Mouse (Mus musculus): Measurements from ENCODE around the gene Vmn1r143. TPM values are rescaled to one million over a fixed set of nuclear protein-coding genes. Genes with fewer than 3 reads are reported as not detected.
"Not testable (repeated sequence)": the region's sequence is repeated elsewhere in the genome, so short reads cannot be mapped to it uniquely, and the experiment has no call there.

Gene Vmn1r143
- total RNA-seq (2021): not detected
- long read RNA-seq, experiment 1: 0 reads
- long read RNA-seq, experiment 2: 0 reads

GRCm38 (mm10) chr7:22189077-22189476 is at the start of gene Vmn1r143:
TSS of gene Vmn1r143 (plus strand) at chr7:22189377.
- not testable (repeated sequence) for DNase-seq

GRCm38 (mm10) chr7:22163935-22164334 is 25.2 kb upstream of the Vmn1r143 start, which contains the start of gene Vmn1r142:
TSS of gene Vmn1r142 (minus strand) at chr7:22164035.
- not testable (repeated sequence) for DNase-seq

DNA sequence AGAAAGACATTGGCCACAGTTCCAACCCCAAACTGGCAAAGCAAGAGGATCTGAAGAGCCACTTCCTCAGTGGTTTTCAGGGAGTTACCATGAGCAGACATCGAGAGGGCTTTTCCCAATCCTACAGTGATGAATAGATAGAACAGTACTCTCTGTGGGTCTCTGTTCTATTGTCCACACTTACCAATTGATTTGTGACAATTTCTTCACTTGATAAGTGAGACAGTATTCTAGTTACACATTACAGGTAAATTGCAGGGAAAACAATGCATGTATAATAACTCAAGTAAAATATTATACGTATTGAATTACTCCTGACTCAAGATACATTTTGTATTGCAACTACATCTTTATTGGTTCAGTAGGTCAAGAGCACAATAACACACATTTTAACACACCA is 12.0 kb downstream of the Vmn1r143 start, which contains the start of gene Gm8653:
Gene Gm8653, minus strand, starts transcription at position 101 of the 400 bp plus-strand sequence.
- DNase-seq: not testable (repeated sequence)

DNA sequence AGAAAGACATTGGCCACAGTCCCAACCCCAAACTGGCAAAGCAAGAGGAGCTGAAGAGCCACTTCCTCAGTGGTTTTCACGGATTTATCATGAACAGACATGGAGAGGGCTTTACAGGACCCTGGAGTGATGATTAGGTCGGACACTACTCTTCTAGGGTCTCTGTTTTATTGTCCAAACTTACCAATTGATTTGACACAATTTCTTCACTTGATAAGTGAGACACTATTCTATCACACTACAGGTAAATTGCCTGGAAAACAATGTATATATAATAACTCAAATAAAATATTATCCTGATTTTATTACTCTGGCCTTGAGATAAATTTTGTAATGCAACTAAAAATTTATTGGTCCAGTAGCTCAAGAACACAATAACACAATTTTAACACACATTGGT is 40.2 kb downstream of the Vmn1r143 start, which contains the start of gene Gm8453:
Gene Gm8453, minus strand, starts transcription at position 101 of the 400 bp plus-strand sequence.
- not testable (repeated sequence) for DNase-seq

Other genes with a start within 250 kb of the Vmn1r143 start
- not detected for gene Vmn1r137, start 194.8 kb upstream of the Vmn1r143 start, total RNA-seq (2021)
- gene Vmn1r138, start 160.5 kb upstream of the Vmn1r143 start, total RNA-seq (2021): not detected
- not detected for gene Gm6176, start 133.1 kb upstream of the Vmn1r143 start, total RNA-seq (2021)
- gene Vmn1r139, start 120.3 kb upstream of the Vmn1r143 start, total RNA-seq (2021): not detected
- not detected for gene Gm16451, start 71.1 kb upstream of the Vmn1r143 start, total RNA-seq (2021)
- gene Gm10666, start 54.6 kb upstream of the Vmn1r143 start, total RNA-seq (2021): not detected
- gene Vmn1r142, start 25.3 kb upstream of the Vmn1r143 start, total RNA-seq (2021): not detected
- gene Gm8653, start 11.9 kb downstream of the Vmn1r143 start, total RNA-seq (2021): not detected
- gene Gm8453, start 40.1 kb downstream of the Vmn1r143 start, total RNA-seq (2021): not detected
- gene Gm4187, start 140.3 kb downstream of the Vmn1r143 start, total RNA-seq (2021): not detected
- not detected for gene Gm8660, start 181.7 kb downstream of the Vmn1r143 start, total RNA-seq (2021)
- not detected for gene Vmn1r148, start 224.2 kb downstream of the Vmn1r143 start, total RNA-seq (2021)
- not detected for gene Vmn1r149, start 248.9 kb downstream of the Vmn1r143 start, total RNA-seq (2021)

Data from adrenal gland, postnatal 36 days (tissue).